Mouse (Mus musculus) lung, embryonic 15.5 days (tissue): ENCODE data around the gene Slc3a2. TPM values are rescaled to one million over a fixed set of nuclear protein-coding genes. Genes with fewer than 3 reads are reported as not detected.

ENCODE experiments used
- ATAC-seq: fragments of 200-750 bp; cut with Nextera tagmentation; 2 replicates; pipeline ENCODE4 v1.8.0; 2017; ENCODE audit warnings: moderate number of reproducible peaks, borderline replicate concordance; ENCODE audit not compliant: low FRiP score, low TSS enrichment; ENCODE audit errors: extremely low read depth
- H3K27ac ChIP-seq: fragments of 300-500 bp; sonication (generic); 2 replicates; pipeline ENCODE4 v1.5.1; 2015; ENCODE audit warnings: moderate library complexity, mild to moderate bottlenecking, inconsistent platforms
- H3K27me3 ChIP-seq: fragments of 300-500 bp; sonication (generic); 2 replicates; pipeline ENCODE4 v1.6.1; 2015; ENCODE audit warnings: inconsistent platforms
- H3K36me3 ChIP-seq: fragments of 300-500 bp; sonication (generic); 2 replicates; pipeline ENCODE4 v1.6.1; 2015; ENCODE audit warnings: inconsistent platforms
- H3K4me1 ChIP-seq: fragments of 300-500 bp; sonication (generic); 2 replicates; pipeline ENCODE4 v1.6.1; 2015; ENCODE audit warnings: inconsistent platforms
- H3K4me2 ChIP-seq: fragments of 300-500 bp; sonication (generic); 2 replicates; pipeline ENCODE4 v1.6.1; 2015; ENCODE audit warnings: inconsistent platforms, mild to moderate bottlenecking, moderate library complexity
- H3K4me3 ChIP-seq: fragments of 300-500 bp; sonication (generic); 2 replicates; pipeline ENCODE4 v1.5.1; 2015; ENCODE audit warnings: mild to moderate bottlenecking, inconsistent platforms
- H3K9ac ChIP-seq: fragments of 300-500 bp; sonication (generic); 2 replicates; pipeline ENCODE4 v1.6.1; 2015; ENCODE audit warnings: inconsistent platforms
- H3K9me3 ChIP-seq: fragments of 300-500 bp; sonication (generic); 2 replicates; pipeline ENCODE4 v1.6.1; 2016; ENCODE audit warnings: inconsistent platforms
- WGBS: fragments of 180-500 bp; shearing (Covaris S2); methylation state at CpG from one replicate; pipeline ENCODE4 v1.1.7; 2015; 5-methylcytosine and 5-hydroxymethylcytosine counted together
- microRNA-seq: library from miRNA; unstranded; fragments of <30 nt; microRNA quantifications from one replicate; pipeline ENCODE4, GENCODE M21; 2016
- polyA plus RNA-seq: library from polyadenylated mRNA; unstranded; fragments of >200 nt; fragmentation: Nextera tagmentation; extraction: Ambion mirVana; gene quantifications from 2 replicates; pipeline ENCODE4 v1.2.1, GENCODE M21; 2015

Gene Slc3a2
- polyA plus RNA-seq, 1 experiment from 2014 or later = 89.7 TPM

- Histone ChIP-seq H3K4me3 (no peak overlapping the region), H3K27ac (no peak overlapping the region), H3K36me3 (no peaks in the 10 kb centered on the region), H3K9me3 (no peaks in the 10 kb centered on the region), H3K27me3 (no peaks in the 10 kb centered on the region), H3K4me1 (no peaks in the 10 kb centered on the region), H3K4me2 (no peak overlapping the region), H3K9ac (no peak overlapping the region)
- WGBS = 37% methylated on average over 9 of the region's 9 CpGs
- ATAC-seq = no peak
Observed at GRCm38 (mm10) chr19:8673336-8674063, 49.7 kb downstream of the Slc3a2 start.

GRCm38 (mm10) chr19:8672859-8673258 is 50.3 kb downstream of the Slc3a2 start:
- Histone ChIP-seq H3K9ac (no peak overlapping the region), H3K36me3 (no peaks in the 10 kb centered on the region), H3K27ac (no peak overlapping the region), H3K4me3 (no peak overlapping the region), H3K27me3 (no peaks in the 10 kb centered on the region), H3K4me1 (no peaks in the 10 kb centered on the region), H3K9me3 (no peaks in the 10 kb centered on the region), H3K4me2 (no peak overlapping the region)
- no peak for ATAC-seq
- 85% methylated on average over 3 of the region's 3 CpGs for WGBS

- Histone ChIP-seq H3K4me1 (peaks cover 16% of the 10 kb centered on the region), H3K27ac (no peak overlapping the region), H3K36me3 (no peaks in the 10 kb centered on the region), H3K4me3 (no peak overlapping the region), H3K4me2 (no peak overlapping the region), H3K27me3 (no peaks in the 10 kb centered on the region), H3K9me3 (no peaks in the 10 kb centered on the region), H3K9ac (no peak overlapping the region)
- ATAC-seq = no peak
- 63% methylated on average over 5 of the region's 5 CpGs for WGBS
Observed at GRCm38 (mm10) chr19:8665746-8666145, 57.4 kb downstream of the Slc3a2 start.

DNA sequence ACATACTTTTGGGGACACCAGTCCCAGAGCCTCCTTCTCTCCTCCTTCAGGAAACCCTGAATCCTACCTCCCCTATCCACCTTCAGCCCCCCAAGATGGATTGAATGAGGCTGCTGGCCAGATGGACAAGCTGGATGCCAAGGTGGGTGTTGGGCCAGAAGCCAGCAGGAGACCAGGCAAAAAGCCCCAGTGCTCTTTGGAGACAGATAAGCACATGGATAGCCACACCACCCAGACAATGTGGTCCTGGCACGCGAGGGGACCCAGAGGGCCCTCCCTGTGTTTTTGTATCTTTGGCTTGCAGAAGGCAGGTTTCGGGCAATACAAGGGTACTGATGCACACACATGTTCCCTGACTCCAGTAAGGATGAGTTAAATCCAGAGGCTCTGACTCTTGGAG is 58.3 kb downstream of the Slc3a2 start:
- H3K36me3 ChIP-seq = no peaks in the 10 kb centered on the region
- no peaks in the 10 kb centered on the region for H3K27me3 ChIP-seq
- no peak overlapping the region for H3K4me3 ChIP-seq
- H3K4me1 ChIP-seq = peaks cover 16% of the 10 kb centered on the region
- WGBS = 89% methylated on average over 3 of the region's 3 CpGs
- no peak overlapping the region for H3K4me2 ChIP-seq
- H3K9ac ChIP-seq = no peak overlapping the region
- no peak overlapping the region for H3K27ac ChIP-seq
- no peak for ATAC-seq
- no peaks in the 10 kb centered on the region for H3K9me3 ChIP-seq

DNA sequence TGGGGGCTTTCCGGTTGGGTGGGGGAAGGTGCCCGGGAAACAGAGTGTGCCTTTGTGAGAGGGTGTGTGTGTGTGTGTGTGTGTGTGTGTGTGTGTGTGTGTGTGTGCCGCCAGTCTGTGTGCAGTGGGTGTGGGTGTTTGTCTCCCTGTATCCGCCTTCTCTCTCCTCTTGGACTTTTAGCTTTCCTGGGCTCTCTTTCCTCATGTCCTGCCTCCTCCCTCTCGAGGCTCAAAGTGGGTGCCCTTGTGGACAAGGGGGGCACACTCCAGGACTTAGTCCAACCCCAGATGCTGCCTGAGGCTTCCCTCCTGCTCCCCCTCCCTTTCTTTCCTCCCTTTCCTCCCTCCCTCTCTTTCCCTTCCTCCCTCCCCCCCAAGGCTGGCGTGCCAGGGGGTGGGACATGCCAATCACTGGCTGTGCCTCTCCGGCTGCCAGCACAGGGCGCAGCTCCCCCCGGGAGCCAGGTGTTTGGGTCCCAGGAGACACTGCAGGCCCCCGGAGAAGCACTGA is 59.2 kb downstream of the Slc3a2 start:
- Histone ChIP-seq H3K4me3 (no peak overlapping the region), H3K9me3 (no peaks in the 10 kb centered on the region), H3K9ac (no peak overlapping the region), H3K4me1 (peaks cover 16% of the 10 kb centered on the region), H3K27me3 (no peaks in the 10 kb centered on the region), H3K4me2 (peak overlapping the region; percentile 25; the same call in 1 of the 2 replicates), H3K27ac (no peak overlapping the region), H3K36me3 (no peaks in the 10 kb centered on the region)
- 32% methylated on average over 10 of the region's 10 CpGs for WGBS
- ATAC-seq = peak; percentile 15; the same call in 1 of the 2 replicates

- H3K9me3 ChIP-seq = no peaks in the 10 kb centered on the region
- no peaks in the 10 kb centered on the region for H3K36me3 ChIP-seq
- no peaks in the 10 kb centered on the region for H3K27me3 ChIP-seq
- 0 out of 2 replicates have a peak within 1 kb of the TSS, but pooled peaks have one; percentile 45 for H3K4me3 ChIP-seq
- no peak within 1 kb of the TSS for H3K27ac ChIP-seq
- ATAC-seq = no peak
- peak within 1 kb of the TSS; percentile 97 for H3K4me2 ChIP-seq
- H3K9ac ChIP-seq = no peak within 1 kb of the TSS
- peaks cover 16% of the 10 kb centered on the region for H3K4me1 ChIP-seq
- WGBS = 52% methylated on average over 9 of the region's 9 CpGs
Observed at GRCm38 (mm10) chr19:8663360-8663839, 59.8 kb downstream of the Slc3a2 start, which contains the start of gene Chrm1. TSS of gene Chrm1 (plus strand) at chr19:8663789.

GRCm38 (mm10) chr19:8662337-8662736 is 60.8 kb downstream of the Slc3a2 start:
- Histone ChIP-seq H3K27ac (no peak overlapping the region), H3K9ac (peak overlapping the region; percentile 42), H3K4me3 (peak overlapping the region; percentile 45), H3K4me1 (peaks cover 16% of the 10 kb centered on the region), H3K36me3 (no peaks in the 10 kb centered on the region), H3K4me2 (peak overlapping the region; percentile 97), H3K9me3 (no peaks in the 10 kb centered on the region), H3K27me3 (no peaks in the 10 kb centered on the region)
- no peak; the same call in 1 of the 2 replicates for ATAC-seq
- 6% methylated on average over 11 of the region's 11 CpGs for WGBS

DNA sequence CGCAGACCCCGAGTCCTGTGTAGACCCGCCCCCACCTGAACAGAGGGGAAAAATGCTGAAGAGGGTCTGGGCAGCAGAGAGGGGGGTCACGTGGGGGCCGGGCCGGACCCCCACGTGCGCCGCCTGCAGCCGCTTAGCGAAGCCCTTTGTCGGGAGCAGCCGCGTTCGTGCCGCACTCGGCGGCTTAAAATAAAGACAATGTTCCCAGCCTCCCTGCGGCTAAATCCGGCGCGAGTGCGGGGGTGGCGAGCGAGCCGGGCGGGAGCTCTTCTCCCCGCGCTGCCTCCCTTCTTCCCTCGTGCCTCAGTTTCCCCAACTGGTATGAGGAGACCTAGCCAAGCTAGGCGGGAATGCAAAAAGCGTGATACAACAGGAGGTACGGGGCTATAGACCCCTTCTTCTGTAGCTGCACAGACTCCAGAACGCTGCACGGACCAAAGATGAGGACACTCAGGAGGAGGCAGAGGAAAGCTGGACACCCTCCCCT is 61.3 kb downstream of the Slc3a2 start:
- Histone ChIP-seq H3K27ac (no peak overlapping the region), H3K4me2 (peak overlapping the region; percentile 97), H3K9me3 (no peaks in the 10 kb centered on the region), H3K4me1 (peaks cover 16% of the 10 kb centered on the region), H3K27me3 (no peaks in the 10 kb centered on the region), H3K9ac (peak overlapping the region; percentile 42), H3K4me3 (peak overlapping the region; percentile 45), H3K36me3 (no peaks in the 10 kb centered on the region)
- ATAC-seq = no peak; the same call in 1 of the 2 replicates
- under 1% methylated on average over 35 of the region's 35 CpGs for WGBS

Small RNA genes within 50 kb of the gene (microRNA-seq; reads per million reads assigned to microRNA genes)
- gene Mir6992 = not detected

Other genes with a start within 250 kb of the Slc3a2 start
- gene Slc22a8, start 132.1 kb downstream of the Slc3a2 start, polyA plus RNA-seq = 0.09 and 0.24 TPM in 2 replicates
- gene Slc22a6, start 105.3 kb downstream of the Slc3a2 start, polyA plus RNA-seq = 0.11 TPM in 2 replicates
- 0.08 and 0.14 TPM in 2 replicates for gene Chrm1, start 59.6 kb downstream of the Slc3a2 start, polyA plus RNA-seq
- gene Wdr74, start 12.5 kb upstream of the Slc3a2 start, polyA plus RNA-seq = 85.6 and 86.3 TPM in 2 replicates
- gene 1700092M07Rik, start 17.3 kb upstream of the Slc3a2 start, polyA plus RNA-seq = 2.0 and 2.1 TPM in 2 replicates
- gene Stx5a, start 18.0 kb upstream of the Slc3a2 start, polyA plus RNA-seq = 142 and 153 TPM in 2 replicates
- 184 and 198 TPM in 2 replicates for gene Nxf1, start 33.7 kb upstream of the Slc3a2 start, polyA plus RNA-seq
- 181 and 197 TPM in 2 replicates for gene Tmem223, start 47.6 kb upstream of the Slc3a2 start, polyA plus RNA-seq
- gene Tmem179b, start 51.1 kb upstream of the Slc3a2 start, polyA plus RNA-seq = 77.2 and 81.3 TPM in 2 replicates
- 30.5 and 31.5 TPM in 2 replicates for gene Taf6l, start 63.0 kb upstream of the Slc3a2 start, polyA plus RNA-seq
- 147 and 159 TPM in 2 replicates for gene Polr2g, start 75.2 kb upstream of the Slc3a2 start, polyA plus RNA-seq
- gene Zbtb3, start 79.2 kb upstream of the Slc3a2 start, polyA plus RNA-seq = 5.7 and 6.4 TPM in 2 replicates
- 54.8 and 57.2 TPM in 2 replicates for gene Ttc9c, start 96.0 kb upstream of the Slc3a2 start, polyA plus RNA-seq
- 5.7 and 5.8 TPM in 2 replicates for gene Hnrnpul2, start 96.6 kb upstream of the Slc3a2 start, polyA plus RNA-seq
- not detected in 2 replicates for gene AC129217.1, start 106.4 kb upstream of the Slc3a2 start, polyA plus RNA-seq
- gene Bscl2, start 114.1 kb upstream of the Slc3a2 start, polyA plus RNA-seq = 48.3 and 52.3 TPM in 2 replicates
- 1.6 and 2.5 TPM in 2 replicates for gene Gng3, start 115.8 kb upstream of the Slc3a2 start, polyA plus RNA-seq
- gene Lrrn4cl, start 127.4 kb upstream of the Slc3a2 start, polyA plus RNA-seq = 1.1 TPM in 2 replicates
- 153 and 158 TPM in 2 replicates for gene Ubxn1, start 148.1 kb upstream of the Slc3a2 start, polyA plus RNA-seq
- 58.5 and 60.2 TPM in 2 replicates for gene Uqcc3, start 157.6 kb upstream of the Slc3a2 start, polyA plus RNA-seq
- gene Lbhd1, start 160.4 kb upstream of the Slc3a2 start, polyA plus RNA-seq = 70.5 and 72.7 TPM in 2 replicates
- gene Gm49403, start 160.6 kb upstream of the Slc3a2 start, polyA plus RNA-seq = not detected in 2 replicates
- gene 1810009A15Rik, start 165.5 kb upstream of the Slc3a2 start, polyA plus RNA-seq = 81.5 and 93.7 TPM in 2 replicates
- not detected in 2 replicates for gene Gm49416, start 165.6 kb upstream of the Slc3a2 start, polyA plus RNA-seq
- gene Ints5, start 169.6 kb upstream of the Slc3a2 start, polyA plus RNA-seq = 45.8 and 50.1 TPM in 2 replicates
- 122 and 123 TPM in 2 replicates for gene Ganab, start 174.7 kb upstream of the Slc3a2 start, polyA plus RNA-seq
- 43.1 and 46.1 TPM in 2 replicates for gene B3gat3, start 197.0 kb upstream of the Slc3a2 start, polyA plus RNA-seq
- gene Rom1, start 206.0 kb upstream of the Slc3a2 start, polyA plus RNA-seq = 2.7 and 2.8 TPM in 2 replicates
- 30.8 and 35.6 TPM in 2 replicates for gene Eml3, start 206.2 kb upstream of the Slc3a2 start, polyA plus RNA-seq
- 165 and 173 TPM in 2 replicates for gene Mta2, start 218.5 kb upstream of the Slc3a2 start, polyA plus RNA-seq
- gene Tut1, start 230.5 kb upstream of the Slc3a2 start, polyA plus RNA-seq = 28.4 and 29.7 TPM in 2 replicates
- gene Eef1g, start 243.7 kb upstream of the Slc3a2 start, polyA plus RNA-seq = 420 and 427 TPM in 2 replicates